Mouse (Mus musculus): Measurements from ENCODE around the gene Grn. TPM values are rescaled to one million over a fixed set of nuclear protein-coding genes. Genes with fewer than 3 reads are reported as not detected.

Grn gene
- polyA plus RNA-seq, 2 experiments: 118 to 120 TPM

- Histone ChIP-seq H3K9ac (ENCODE audit: low read depth, low read length, severe bottlenecking) (no peak overlapping the region), H3K36me3 (ENCODE audit: control insufficient read depth, insufficient read depth, low read length) (no peaks in the 10 kb centered on the region), H3K27me3 (ENCODE audit: control insufficient read depth, insufficient read depth, low read length) (no peaks in the 10 kb centered on the region), H3K4me3 (replicated peaks; ENCODE audit: low read length) (no peak overlapping the region), H3K4me2 (replicated peaks; ENCODE audit: low read depth, low read length, severe bottlenecking) (no peak overlapping the region), H3K27ac (replicated peaks; ENCODE audit: low read depth, low read length) (no peak overlapping the region), H3K9me3 (ENCODE audit: control insufficient read depth, low read length) (no peaks in the 10 kb centered on the region), H3K4me1 (ENCODE audit: control insufficient read depth, insufficient read depth, low read length) (no peaks in the 10 kb centered on the region)
- no peak for ATAC-seq (ENCODE audit: low FRiP score, low read depth)
- TF ChIP-seq POLR2A (IDR thresholded peaks at IDR 0.05; ENCODE audit: borderline replicate concordance, extremely low read depth, insufficient read depth, insufficient read length): no peak
- 76% methylated on average over 10 of the region's 10 CpGs for WGBS
- DNase-seq (ENCODE audit: low spot score): no peak
Measured at GRCm38 (mm10) chr11:102415034-102415802, 14.9 kb upstream of the Grn start.

- DNase-seq (ENCODE audit: low spot score) (no peak), ATAC-seq (ENCODE audit: low FRiP score, low read depth) (no peak)
- H3K9me3 ChIP-seq (ENCODE audit: control insufficient read depth, low read length): 0 out of 2 replicates have a peak, but pooled peaks cover 3% of the 10 kb centered on the region
- no peaks in the 10 kb centered on the region for H3K27me3 ChIP-seq (ENCODE audit: control insufficient read depth, insufficient read depth, low read length)
- no peak overlapping the region for H3K27ac ChIP-seq (replicated peaks; ENCODE audit: low read depth, low read length)
- TF ChIP-seq POLR2A (IDR thresholded peaks at IDR 0.05; ENCODE audit: borderline replicate concordance, extremely low read depth, insufficient read depth, insufficient read length): no peak
- WGBS: 84% methylated on average over 1 of the region's 1 CpGs
- no peaks in the 10 kb centered on the region for H3K4me1 ChIP-seq (ENCODE audit: control insufficient read depth, insufficient read depth, low read length)
- no peak overlapping the region for H3K9ac ChIP-seq (ENCODE audit: low read depth, low read length, severe bottlenecking)
- H3K4me2 ChIP-seq (replicated peaks; ENCODE audit: low read depth, low read length, severe bottlenecking): no peak overlapping the region
- H3K36me3 ChIP-seq (ENCODE audit: control insufficient read depth, insufficient read depth, low read length): no peaks in the 10 kb centered on the region
- no peak overlapping the region for H3K4me3 ChIP-seq (replicated peaks; ENCODE audit: low read length)
Measured at GRCm38 (mm10) chr11:102417160-102417559, 13.0 kb upstream of the Grn start.

- ATAC-seq (ENCODE audit: low FRiP score, low read depth): no peak
- Histone ChIP-seq H3K27ac (replicated peaks; ENCODE audit: low read depth, low read length) (no peak overlapping the region), H3K36me3 (ENCODE audit: control insufficient read depth, insufficient read depth, low read length) (no peaks in the 10 kb centered on the region), H3K9me3 (ENCODE audit: control insufficient read depth, low read length) (0 out of 2 replicates have a peak, but pooled peaks cover 3% of the 10 kb centered on the region), H3K4me1 (ENCODE audit: control insufficient read depth, insufficient read depth, low read length) (no peaks in the 10 kb centered on the region), H3K9ac (ENCODE audit: low read depth, low read length, severe bottlenecking) (no peak overlapping the region), H3K27me3 (ENCODE audit: control insufficient read depth, insufficient read depth, low read length) (no peaks in the 10 kb centered on the region), H3K4me3 (replicated peaks; ENCODE audit: low read length) (no peak overlapping the region), H3K4me2 (replicated peaks; ENCODE audit: low read depth, low read length, severe bottlenecking) (no peak overlapping the region)
- no peak for TF ChIP-seq POLR2A (IDR thresholded peaks at IDR 0.05; ENCODE audit: borderline replicate concordance, extremely low read depth, insufficient read depth, insufficient read length)
- DNase-seq (ENCODE audit: low spot score): no peak
Measured at GRCm38 (mm10) chr11:102418887-102419286, 11.2 kb upstream of the Grn start.

DNA sequence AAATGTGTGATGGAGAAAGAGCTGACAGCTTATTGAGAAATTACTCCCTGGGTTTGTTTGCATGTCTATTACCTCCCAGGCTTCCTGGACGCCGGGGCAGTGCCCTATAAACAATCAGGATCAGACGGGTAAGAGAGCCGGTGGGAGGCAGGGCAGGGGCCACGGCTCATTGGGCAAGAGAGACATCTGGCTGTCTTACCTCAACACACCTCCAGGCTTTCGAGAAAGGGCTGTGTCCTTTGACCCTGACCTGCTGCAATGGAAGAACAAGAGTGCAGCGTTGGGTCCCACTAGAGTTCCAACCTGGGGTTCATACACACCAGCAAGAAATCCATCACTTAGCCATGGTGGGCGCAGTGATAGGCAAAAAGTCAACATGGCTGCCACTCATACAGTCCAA lies 8.6 kb upstream of the Grn start:
- H3K9me3 ChIP-seq (ENCODE audit: control insufficient read depth, low read length): 0 out of 2 replicates have a peak, but pooled peaks cover 3% of the 10 kb centered on the region
- DNase-seq (ENCODE audit: low spot score): no peak
- H3K4me1 ChIP-seq (ENCODE audit: control insufficient read depth, insufficient read depth, low read length): no peaks in the 10 kb centered on the region
- no peak for ATAC-seq (ENCODE audit: low FRiP score, low read depth)
- no peak for TF ChIP-seq POLR2A (IDR thresholded peaks at IDR 0.05; ENCODE audit: borderline replicate concordance, extremely low read depth, insufficient read depth, insufficient read length)
- H3K27ac ChIP-seq (replicated peaks; ENCODE audit: low read depth, low read length): no peak overlapping the region
- no peak overlapping the region for H3K9ac ChIP-seq (ENCODE audit: low read depth, low read length, severe bottlenecking)
- no peaks in the 10 kb centered on the region for H3K27me3 ChIP-seq (ENCODE audit: control insufficient read depth, insufficient read depth, low read length)
- H3K36me3 ChIP-seq (ENCODE audit: control insufficient read depth, insufficient read depth, low read length): no peaks in the 10 kb centered on the region
- H3K4me2 ChIP-seq (replicated peaks; ENCODE audit: low read depth, low read length, severe bottlenecking): no peak overlapping the region
- H3K4me3 ChIP-seq (replicated peaks; ENCODE audit: low read length): no peak overlapping the region
- WGBS: 59% methylated on average over 8 of the region's 8 CpGs

GRCm38 (mm10) chr11:102424666-102425065 lies 5.4 kb upstream of the Grn start:
- Histone ChIP-seq H3K4me2 (replicated peaks; ENCODE audit: low read depth, low read length, severe bottlenecking) (no peak overlapping the region), H3K4me1 (ENCODE audit: control insufficient read depth, insufficient read depth, low read length) (peaks cover 4% of the 10 kb centered on the region), H3K4me3 (replicated peaks; ENCODE audit: low read length) (no peak overlapping the region), H3K27ac (replicated peaks; ENCODE audit: low read depth, low read length) (no peak overlapping the region), H3K36me3 (ENCODE audit: control insufficient read depth, insufficient read depth, low read length) (no peaks in the 10 kb centered on the region), H3K27me3 (ENCODE audit: control insufficient read depth, insufficient read depth, low read length) (no peaks in the 10 kb centered on the region), H3K9ac (ENCODE audit: low read depth, low read length, severe bottlenecking) (no peak overlapping the region), H3K9me3 (ENCODE audit: control insufficient read depth, low read length) (0 out of 2 replicates have a peak, but pooled peaks cover 3% of the 10 kb centered on the region)
- DNase-seq (ENCODE audit: low spot score): no peak
- 80% methylated on average over 6 of the region's 6 CpGs for WGBS
- no peak for ATAC-seq (ENCODE audit: low FRiP score, low read depth)
- TF ChIP-seq POLR2A (IDR thresholded peaks at IDR 0.05; ENCODE audit: borderline replicate concordance, extremely low read depth, insufficient read depth, insufficient read length): no peak
